Mouse (Mus musculus) lung, postnatal 0 days (tissue): ENCODE measurements around the gene Ocrl. TPM values are rescaled to one million over a fixed set of nuclear protein-coding genes. Genes with fewer than 3 reads are reported as not detected.
A peak's percentile ranks its signal among the peaks of the same experiment; 100 is the strongest.

ENCODE experiments used
- ATAC-seq: fragments of 200-750 bp; cut with Nextera tagmentation; 2 replicates; pipeline ENCODE4 v1.8.0; 2017; ENCODE audit warnings: moderate library complexity
- DNase-seq: peaks from one replicate; pipeline ENCODE4 v3.0.0-alpha.2; 2016; ENCODE audit warnings: low spot score
- H3K27ac ChIP-seq: fragments of 300-500 bp; sonication (generic); 2 replicates; pipeline ENCODE4 v1.5.1; 2014; ENCODE audit warnings: antibody characterized with exemption, mild to moderate bottlenecking, low read length, mixed read lengths
- H3K27me3 ChIP-seq: fragments of 300-500 bp; sonication (generic); replicated peaks from 2 replicates; pipeline ENCODE4 v1.6.1; 2014; ENCODE audit warnings: low read length, mixed read lengths; ENCODE audit not compliant: insufficient read depth
- H3K36me3 ChIP-seq: fragments of 300-500 bp; sonication (generic); 2 replicates; pipeline ENCODE4 v1.6.1; 2014; ENCODE audit warnings: low read length, mixed read lengths; ENCODE audit not compliant: insufficient read depth
- H3K4me1 ChIP-seq: fragments of 300-500 bp; sonication (generic); 2 replicates; pipeline ENCODE4 v1.6.1; 2014; ENCODE audit warnings: antibody characterized with exemption, low read depth, low read length, mixed read lengths; ENCODE audit not compliant: insufficient read depth
- H3K4me2 ChIP-seq: fragments of 300-500 bp; sonication (generic); replicated peaks from 2 replicates; pipeline ENCODE4 v1.6.1; 2014; ENCODE audit warnings: low read depth, mild to moderate bottlenecking, low read length, moderate library complexity, mixed read lengths
- H3K4me3 ChIP-seq: fragments of 300-500 bp; sonication (generic); 2 replicates; pipeline ENCODE4 v1.5.1; 2014; ENCODE audit warnings: low read depth, low read length
- H3K9ac ChIP-seq: fragments of 300-500 bp; sonication (generic); replicated peaks from 2 replicates; pipeline ENCODE4 v1.6.1; 2014; ENCODE audit warnings: low read depth, mild to moderate bottlenecking
- H3K9me3 ChIP-seq: fragments of 300-500 bp; sonication (generic); 2 replicates; pipeline ENCODE4 v1.6.1; 2016; ENCODE audit warnings: low read length, mixed read lengths
- CTCF ChIP-seq: IDR thresholded peaks from 2 replicates; pipeline ENCODE4 v1.5.1; 2016; ENCODE audit warnings: antibody characterized with exemption, mild to moderate bottlenecking
- EP300 ChIP-seq: IDR thresholded peaks from 2 replicates; pipeline ENCODE4 v1.6.1; 2016; ENCODE audit warnings: antibody characterized with exemption, mild to moderate bottlenecking, control low read depth
- WGBS: fragments of 180-500 bp; shearing (Covaris S2); extraction: QIAGEN DNeasy Blood & Tissue Kit; methylation state at CpG from one replicate; pipeline ENCODE4 v1.1.7; 2014; 5-methylcytosine and 5-hydroxymethylcytosine counted together
- polyA plus RNA-seq: library from polyadenylated mRNA; unstranded; fragments of >200 nt; fragmentation: Nextera tagmentation; extraction: Ambion mirVana; gene quantifications from 2 replicates; pipeline ENCODE4 v1.2.1, GENCODE M21; 2015

Ocrl gene
- polyA plus RNA-seq, 1 experiment from 2014 or later: 9.3 TPM

DNA sequence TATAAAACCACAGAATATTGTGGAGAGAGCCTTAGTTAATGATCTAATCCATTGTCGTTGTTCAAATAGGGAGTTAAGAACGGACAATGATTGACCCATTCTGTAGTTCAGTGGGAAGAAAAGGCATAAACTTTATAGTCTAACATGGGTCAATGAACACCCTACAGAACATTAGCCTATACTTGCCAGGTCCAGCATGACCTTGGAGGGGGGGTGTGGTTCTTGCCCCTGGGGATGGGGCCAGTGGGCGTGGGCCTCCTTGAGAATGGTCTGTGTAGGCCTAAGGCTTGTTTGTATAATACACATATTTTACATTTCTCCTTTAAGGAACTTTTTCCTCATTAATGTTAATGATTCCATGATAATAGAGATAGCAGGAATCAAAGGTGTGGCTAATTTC lies 58.7 kb downstream of the Ocrl start:
- TF ChIP-seq EP300 (no peak), CTCF (no peak)
- no peak overlapping the region for H3K27ac ChIP-seq
- H3K27me3 ChIP-seq: no peaks in the 10 kb centered on the region
- no peak overlapping the region for H3K9ac ChIP-seq
- no peaks in the 10 kb centered on the region for H3K4me1 ChIP-seq
- no peaks in the 10 kb centered on the region for H3K9me3 ChIP-seq
- DNase-seq (no peak), ATAC-seq (no peak)
- H3K36me3 ChIP-seq: no peaks in the 10 kb centered on the region
- 83% methylated on average over 3 of the region's 3 CpGs for WGBS
- no peak overlapping the region for H3K4me3 ChIP-seq
- H3K4me2 ChIP-seq: no peak overlapping the region

DNA sequence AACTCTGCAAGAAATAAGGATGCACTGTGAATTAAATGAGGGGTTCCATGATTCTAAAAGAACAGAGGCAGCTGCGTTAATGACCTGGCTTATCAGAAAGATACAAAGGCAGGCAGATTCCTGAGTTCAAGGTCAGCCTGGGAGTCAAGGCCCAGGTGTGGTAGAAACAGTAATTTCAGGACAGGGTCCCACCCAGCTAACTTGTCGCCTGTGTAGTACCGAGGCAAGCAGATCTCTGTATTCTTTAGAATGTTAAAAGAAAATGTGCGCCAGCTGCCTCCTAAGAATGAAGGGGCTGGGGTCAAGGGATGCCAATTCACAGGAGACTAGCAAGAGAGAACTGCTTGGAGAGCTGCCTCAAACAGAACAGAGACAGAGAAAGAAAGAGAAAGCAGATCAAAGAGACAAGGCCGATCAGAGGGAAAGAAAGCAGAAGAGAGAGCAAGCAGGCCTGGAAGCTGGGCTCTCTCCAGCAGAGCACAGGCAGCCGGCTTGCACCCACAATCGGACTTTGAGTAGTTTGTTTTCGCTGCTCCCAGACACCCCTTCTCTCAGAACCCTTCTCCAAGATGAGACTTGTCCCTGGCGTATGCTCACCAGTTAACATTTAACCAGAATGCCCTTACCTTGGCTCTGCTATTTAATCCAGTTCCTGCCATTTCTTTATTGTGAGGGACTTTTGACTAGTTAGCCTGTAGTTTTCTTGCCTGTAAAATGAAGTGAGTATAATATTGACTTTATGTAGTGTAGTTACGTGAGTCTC lies 59.4 kb downstream of the Ocrl start:
- H3K9me3 ChIP-seq: no peaks in the 10 kb centered on the region
- DNase-seq: no peak
- no peak overlapping the region for H3K9ac ChIP-seq
- WGBS: 57% methylated on average over 10 of the region's 10 CpGs
- H3K4me3 ChIP-seq: no peak overlapping the region
- H3K27me3 ChIP-seq: no peaks in the 10 kb centered on the region
- H3K27ac ChIP-seq: no peak overlapping the region
- no peaks in the 10 kb centered on the region for H3K36me3 ChIP-seq
- no peak for ATAC-seq
- no peak for TF ChIP-seq CTCF
- no peak for TF ChIP-seq EP300
- H3K4me2 ChIP-seq: no peak overlapping the region
- H3K4me1 ChIP-seq: no peaks in the 10 kb centered on the region; the same call in 1 of the 2 replicates

- Histone ChIP-seq H3K36me3 (no peaks in the 10 kb centered on the region), H3K27ac (no peak overlapping the region), H3K27me3 (no peaks in the 10 kb centered on the region), H3K4me3 (no peak overlapping the region), H3K9ac (no peak overlapping the region), H3K4me2 (no peak overlapping the region), H3K9me3 (no peaks in the 10 kb centered on the region), H3K4me1 (peaks cover 2% of the 10 kb centered on the region; the same call in 1 of the 2 replicates)
- peak; percentile 83 for ATAC-seq
- WGBS: 52% methylated on average over 4 of the region's 4 CpGs
- TF ChIP-seq EP300 (no peak), CTCF (no peak)
- peak; percentile 57 for DNase-seq
These were observed 64.4 kb downstream of the Ocrl start for GRCm38 (mm10) chrX:47976551-47976950.

DNA sequence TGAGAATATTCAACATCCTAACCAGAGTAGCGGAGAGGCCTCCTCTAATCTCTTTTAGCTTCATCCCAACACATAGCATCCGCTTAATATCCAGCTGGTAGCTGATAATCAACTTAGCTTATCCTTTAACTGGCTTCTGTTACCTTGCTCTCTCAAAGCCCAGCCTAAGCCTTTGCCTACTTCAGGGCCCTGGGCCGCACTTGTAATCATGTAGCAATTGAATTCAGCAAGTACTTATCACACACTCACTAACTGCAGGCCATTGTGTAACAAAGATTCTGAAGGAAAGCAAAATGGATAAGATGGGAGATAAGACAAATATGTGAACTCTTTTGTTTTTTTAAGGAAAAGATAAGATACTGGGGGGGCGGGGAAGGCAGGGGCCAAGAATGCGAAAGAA lies 64.9 kb downstream of the Ocrl start:
- peaks cover 2% of the 10 kb centered on the region; the same call in 1 of the 2 replicates for H3K4me1 ChIP-seq
- H3K9ac ChIP-seq: no peak overlapping the region
- no peak overlapping the region for H3K4me3 ChIP-seq
- no peak overlapping the region for H3K4me2 ChIP-seq
- H3K36me3 ChIP-seq: no peaks in the 10 kb centered on the region
- no peaks in the 10 kb centered on the region for H3K27me3 ChIP-seq
- peak; percentile 84 for ATAC-seq
- 49% methylated on average over 5 of the region's 5 CpGs for WGBS
- no peaks in the 10 kb centered on the region for H3K9me3 ChIP-seq
- DNase-seq: peak; percentile 12
- no peak for TF ChIP-seq CTCF
- no peak for TF ChIP-seq EP300
- no peak overlapping the region for H3K27ac ChIP-seq

- ATAC-seq (no peak), DNase-seq (peak; percentile 43)
- Histone ChIP-seq H3K4me3 (no peak overlapping the region), H3K27ac (no peak overlapping the region), H3K9me3 (no peaks in the 10 kb centered on the region), H3K27me3 (no peaks in the 10 kb centered on the region), H3K4me2 (0 out of 2 replicates have a peak overlapping the region, but pooled peaks have one; percentile 2), H3K36me3 (no peaks in the 10 kb centered on the region), H3K4me1 (no peaks in the 10 kb centered on the region), H3K9ac (no peak overlapping the region)
- WGBS: 11% methylated on average over 19 of the region's 19 CpGs
- no peak for TF ChIP-seq EP300
- peak; percentile 74 for TF ChIP-seq CTCF
These were observed 72.9 kb downstream of the Ocrl start for GRCm38 (mm10) chrX:47985000-47985619.

- no peak for TF ChIP-seq CTCF
- TF ChIP-seq EP300: no peak
- no peak for ATAC-seq
These were observed 75.8 kb downstream of the Ocrl start for GRCm38 (mm10) chrX:47988024-47988423.

More at GRCm38 (mm10) chrX:47988024-47988423, 75.8 kb downstream of the Ocrl start:
- H3K27ac ChIP-seq: no peak overlapping the region
- H3K27me3 ChIP-seq: no peaks in the 10 kb centered on the region
- H3K9ac ChIP-seq: no peak overlapping the region
- no peak overlapping the region for H3K4me2 ChIP-seq
- H3K4me1 ChIP-seq: no peaks in the 10 kb centered on the region
- 50% methylated on average over 8 of the region's 8 CpGs for WGBS
- H3K36me3 ChIP-seq: no peaks in the 10 kb centered on the region
- peak; percentile 5 for DNase-seq
- no peak overlapping the region for H3K4me3 ChIP-seq
- no peaks in the 10 kb centered on the region for H3K9me3 ChIP-seq
